Mouse (Mus musculus) forebrain, embryonic 15.5 days (tissue): ENCODE measurements around the gene Gins3. TPM values are rescaled to one million over a fixed set of nuclear protein-coding genes. Genes with fewer than 3 reads are reported as not detected.
A peak's percentile ranks its signal among the peaks of the same experiment; 100 is the strongest.

ENCODE experiments used
- ATAC-seq: fragments of 200-750 bp; cut with Nextera tagmentation; replicated peaks from 2 replicates; pipeline ENCODE4 v1.8.0; 2017; ENCODE audit warnings: mild to moderate bottlenecking, moderate TSS enrichment, moderate library complexity
- H3K27ac ChIP-seq: fragments of 300-500 bp; sonication (generic); replicated peaks from 2 replicates; pipeline ENCODE4 v1.5.1; 2015; ENCODE audit warnings: mild to moderate bottlenecking, inconsistent platforms
- H3K27me3 ChIP-seq: fragments of 300-500 bp; sonication (generic); 2 replicates; pipeline ENCODE4 v1.6.1; 2015; ENCODE audit warnings: inconsistent platforms
- H3K36me3 ChIP-seq: fragments of 300-500 bp; sonication (generic); 2 replicates; pipeline ENCODE4 v1.6.1; 2015; ENCODE audit warnings: mild to moderate bottlenecking, inconsistent platforms
- H3K4me1 ChIP-seq: fragments of 300-500 bp; sonication (generic); 2 replicates; pipeline ENCODE4 v1.6.1; 2015; ENCODE audit warnings: inconsistent platforms
- H3K4me2 ChIP-seq: fragments of 300-500 bp; sonication (generic); replicated peaks from 2 replicates; pipeline ENCODE4 v1.6.1; 2015; ENCODE audit warnings: mild to moderate bottlenecking, inconsistent platforms
- H3K4me3 ChIP-seq: fragments of 300-500 bp; sonication (generic); 2 replicates; pipeline ENCODE4 v1.5.1; 2015; ENCODE audit warnings: mild to moderate bottlenecking, inconsistent platforms
- H3K9ac ChIP-seq: fragments of 300-500 bp; sonication (generic); replicated peaks from 2 replicates; pipeline ENCODE4 v1.6.1; 2015; ENCODE audit warnings: mild to moderate bottlenecking, inconsistent platforms
- H3K9me3 ChIP-seq: fragments of 300-500 bp; sonication (generic); 2 replicates; pipeline ENCODE4 v1.6.1; 2016; ENCODE audit warnings: inconsistent platforms
- WGBS: fragments of 180-500 bp; shearing (Covaris S2); methylation state at CpG from one replicate; pipeline ENCODE4 v1.1.7; 2015; ENCODE audit warnings: mixed read lengths; 5-methylcytosine and 5-hydroxymethylcytosine counted together
- polyA plus RNA-seq: library from polyadenylated mRNA; unstranded; fragments of >200 nt; fragmentation: Nextera tagmentation; extraction: Ambion mirVana; gene quantifications from 2 replicates; pipeline ENCODE4 v1.2.1, GENCODE M21; 2015

Gene Gins3
- polyA plus RNA-seq, 1 experiment from 2014 or later, result 10.6 TPM

DNA sequence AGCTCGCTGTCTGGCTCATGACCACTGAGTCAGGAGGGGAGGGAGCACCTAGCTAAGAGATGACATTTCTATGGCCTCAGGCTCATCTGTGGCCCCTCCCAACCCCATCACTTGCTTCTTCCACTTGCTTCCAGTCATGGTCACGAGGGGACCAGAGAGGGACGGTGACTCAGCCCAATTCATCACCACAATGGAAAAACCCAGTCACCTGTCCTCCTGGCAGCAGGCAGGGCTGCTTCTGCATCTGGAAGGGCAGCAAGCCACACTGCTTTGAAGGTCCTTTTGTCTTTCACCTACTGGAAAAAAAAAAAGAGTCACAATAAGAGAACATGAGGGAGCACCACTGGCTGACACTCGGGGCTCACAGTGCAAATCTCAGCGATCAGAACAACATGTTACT, 39.6 kb downstream of the Gins3 start:
- Histone ChIP-seq H3K9ac (no peak overlapping the region), H3K27ac (no peak overlapping the region), H3K4me2 (no peak overlapping the region), H3K27me3 (peaks cover 6% of the 10 kb centered on the region; the same call in 1 of the 2 replicates), H3K9me3 (no peaks in the 10 kb centered on the region), H3K36me3 (no peaks in the 10 kb centered on the region), H3K4me3 (no peak overlapping the region), H3K4me1 (peaks cover 9% of the 10 kb centered on the region; the same call in 1 of the 2 replicates)
- ATAC-seq, result no peak
- WGBS, result 73% methylated on average over 5 of the region's 5 CpGs

DNA sequence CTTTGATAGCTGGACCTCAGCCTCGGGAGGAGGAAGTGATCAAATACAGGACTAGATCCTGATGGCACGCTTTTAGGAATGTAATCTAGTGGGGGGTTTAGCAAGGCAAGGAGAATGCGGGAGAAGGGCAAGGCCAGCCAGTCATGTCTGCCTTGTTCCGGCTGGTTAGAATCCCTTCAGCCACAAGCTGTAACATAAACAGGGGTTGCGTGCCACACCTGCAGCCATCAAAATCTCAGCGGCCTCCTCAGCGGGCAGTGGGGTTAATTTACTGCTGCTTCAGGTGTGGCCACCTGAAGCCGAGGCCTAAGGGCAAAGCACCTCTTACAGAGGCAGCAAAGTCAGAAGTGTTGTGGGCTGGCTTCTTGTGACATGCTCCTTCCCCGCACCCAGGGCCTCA, 43.4 kb downstream of the Gins3 start, which contains the start of gene Ndrg4:
TSS of gene Ndrg4 (plus strand) at position 350 of the 400 bp plus-strand sequence.
- 55% methylated on average over 9 of the region's 9 CpGs for WGBS
- Histone ChIP-seq H3K27ac (peak within 1 kb of the TSS; percentile 69), H3K9ac (peak within 1 kb of the TSS; percentile 74), H3K4me1 (peaks cover 22% of the 10 kb centered on the region), H3K4me2 (peak within 1 kb of the TSS; percentile 86), H3K27me3 (peaks cover 6% of the 10 kb centered on the region; the same call in 1 of the 2 replicates), H3K36me3 (no peaks in the 10 kb centered on the region), H3K4me3 (peak within 1 kb of the TSS; percentile 89), H3K9me3 (no peaks in the 10 kb centered on the region)
- no peak for ATAC-seq

DNA sequence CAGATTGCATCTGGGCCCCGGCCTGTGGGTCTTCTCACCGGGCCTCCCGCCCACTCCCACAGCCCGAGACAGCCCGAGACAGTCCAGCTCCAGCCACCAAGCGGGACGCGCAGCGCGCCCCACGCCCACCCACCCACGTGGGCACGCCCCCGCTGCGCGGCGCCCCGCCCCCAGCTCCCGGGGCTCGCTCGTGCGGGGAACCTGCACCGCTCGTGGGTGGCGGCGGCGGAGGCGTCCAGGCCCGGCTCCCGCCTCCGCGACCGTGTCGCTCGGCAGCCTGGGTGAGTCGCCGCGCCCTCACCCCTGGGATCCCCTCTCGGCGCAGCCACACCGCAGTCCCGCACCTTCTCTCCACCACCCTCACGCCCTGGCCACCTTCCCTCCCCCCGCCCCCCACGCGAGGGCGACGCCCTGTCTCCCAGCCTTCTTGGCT, 44.4 kb downstream of the Gins3 start:
- peak overlapping the region; percentile 86 for H3K4me2 ChIP-seq
- H3K9ac ChIP-seq, result peak overlapping the region; percentile 74
- WGBS, result 1% methylated on average over 37 of the region's 48 CpGs
- peak; percentile 55 for ATAC-seq
- H3K36me3 ChIP-seq, result no peaks in the 10 kb centered on the region
- H3K27me3 ChIP-seq, result peaks cover 6% of the 10 kb centered on the region; the same call in 1 of the 2 replicates
- peak overlapping the region; percentile 69 for H3K27ac ChIP-seq
- no peaks in the 10 kb centered on the region for H3K9me3 ChIP-seq
- H3K4me3 ChIP-seq, result peak overlapping the region; percentile 89
- peaks cover 22% of the 10 kb centered on the region for H3K4me1 ChIP-seq

DNA sequence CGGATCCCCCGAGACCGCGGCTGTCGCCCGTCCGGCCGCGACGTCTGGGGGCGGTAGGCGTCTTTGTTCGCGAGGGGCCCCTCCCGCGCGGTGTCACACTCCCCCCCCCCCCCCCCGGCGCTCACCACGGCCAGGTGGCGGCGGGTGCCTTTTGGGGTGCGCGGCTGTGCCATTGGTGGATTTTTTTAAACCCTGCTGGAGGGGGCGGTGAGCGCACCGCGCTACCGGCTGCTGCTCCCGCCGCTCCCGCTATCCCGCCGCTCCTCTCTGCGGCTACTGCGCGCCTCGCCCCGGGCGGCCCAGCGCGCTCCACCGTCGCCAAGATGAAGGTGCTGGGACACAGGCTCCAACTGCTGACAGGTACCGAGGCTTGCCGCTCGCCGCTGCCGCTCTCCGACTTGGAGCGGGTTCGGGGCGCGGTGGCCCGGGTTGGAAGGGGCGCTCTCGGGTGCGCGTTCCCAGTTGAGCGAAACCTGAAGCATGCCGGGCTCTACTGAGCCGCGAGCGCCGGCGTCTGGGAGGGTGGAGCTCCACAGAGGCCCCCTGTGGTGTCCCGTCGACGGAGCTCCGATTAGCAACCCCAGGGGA, 44.9 kb downstream of the Gins3 start:
- Histone ChIP-seq H3K36me3 (no peaks in the 10 kb centered on the region), H3K4me1 (peaks cover 22% of the 10 kb centered on the region), H3K9ac (peak overlapping the region; percentile 74), H3K27ac (peak overlapping the region; percentile 69), H3K4me2 (peak overlapping the region; percentile 86), H3K4me3 (peak overlapping the region; percentile 89), H3K9me3 (no peaks in the 10 kb centered on the region), H3K27me3 (peaks cover 6% of the 10 kb centered on the region; the same call in 1 of the 2 replicates)
- peak; percentile 70 for ATAC-seq
- under 1% methylated on average over 64 of the region's 70 CpGs for WGBS

- peak; percentile 61 for ATAC-seq
- no peaks in the 10 kb centered on the region for H3K27me3 ChIP-seq
- no peaks in the 10 kb centered on the region for H3K9me3 ChIP-seq
- H3K4me1 ChIP-seq, result peaks cover 8% of the 10 kb centered on the region
- H3K9ac ChIP-seq, result no peak overlapping the region
- H3K4me2 ChIP-seq, result no peak overlapping the region
- no peak overlapping the region for H3K4me3 ChIP-seq
- no peak overlapping the region for H3K27ac ChIP-seq
- 46% methylated on average over 10 of the region's 10 CpGs for WGBS
- H3K36me3 ChIP-seq, result no peaks in the 10 kb centered on the region
Measured at GRCm38 (mm10) chr8:95688073-95688672, 54.9 kb downstream of the Gins3 start.

GRCm38 (mm10) chr8:95690929-95691541, 57.8 kb downstream of the Gins3 start:
- no peak overlapping the region for H3K27ac ChIP-seq
- no peak overlapping the region for H3K9ac ChIP-seq
- peaks cover 19% of the 10 kb centered on the region for H3K4me1 ChIP-seq
- H3K36me3 ChIP-seq, result no peaks in the 10 kb centered on the region
- H3K4me3 ChIP-seq, result no peak overlapping the region
- no peaks in the 10 kb centered on the region for H3K9me3 ChIP-seq
- ATAC-seq, result no peak
- no peaks in the 10 kb centered on the region for H3K27me3 ChIP-seq
- no peak overlapping the region for H3K4me2 ChIP-seq
- WGBS, result 83% methylated on average over 13 of the region's 13 CpGs

DNA sequence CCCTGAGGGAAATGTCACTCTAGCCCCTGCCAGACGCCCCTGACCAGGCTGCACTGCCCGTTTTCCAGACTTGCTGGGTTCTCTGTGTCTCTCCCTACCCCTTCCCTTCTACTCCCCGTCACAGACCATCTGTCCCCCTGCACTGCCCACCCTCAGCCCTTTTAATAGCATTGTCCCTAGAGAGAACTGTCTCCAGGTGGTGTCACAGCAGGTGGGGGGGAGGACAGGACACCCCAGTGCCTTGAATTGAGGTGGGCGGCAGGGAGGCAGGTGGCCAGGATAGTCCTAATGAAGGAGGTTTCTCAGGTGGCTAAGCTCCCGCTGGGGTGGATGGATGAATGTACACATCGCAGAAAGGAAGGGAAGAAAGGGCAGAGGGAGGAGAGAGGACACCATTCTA, 61.4 kb downstream of the Gins3 start:
- 9% methylated on average over 6 of the region's 6 CpGs for WGBS
- no peak for ATAC-seq
- Histone ChIP-seq H3K9me3 (no peaks in the 10 kb centered on the region), H3K27me3 (peaks cover 4% of the 10 kb centered on the region; the same call in 1 of the 2 replicates), H3K27ac (no peak overlapping the region), H3K4me2 (no peak overlapping the region), H3K4me3 (no peak overlapping the region), H3K9ac (no peak overlapping the region), H3K4me1 (peaks cover 19% of the 10 kb centered on the region), H3K36me3 (no peaks in the 10 kb centered on the region)

Other genes starting within 250 kb of the Gins3 start
- 131 and 141 TPM in 2 replicates for gene Cfap20, start 198.6 kb upstream of the Gins3 start, polyA plus RNA-seq
- 9.8 and 10.6 TPM in 2 replicates for gene Csnk2a2, start 143.4 kb upstream of the Gins3 start, polyA plus RNA-seq
- 0.95 and 2.0 TPM in 2 replicates for gene Ccdc113, start 99.4 kb upstream of the Gins3 start, polyA plus RNA-seq
- gene Prss54, start 57.1 kb upstream of the Gins3 start, polyA plus RNA-seq, result not detected in 2 replicates
- 200 and 204 TPM in 2 replicates for gene Ndrg4, start 43.5 kb downstream of the Gins3 start, polyA plus RNA-seq
- 26.1 and 28.8 TPM in 2 replicates for gene Setd6, start 82.4 kb downstream of the Gins3 start, polyA plus RNA-seq
- 51.7 and 52.7 TPM in 2 replicates for gene Cnot1, start 174.0 kb downstream of the Gins3 start, polyA plus RNA-seq
- 258 and 266 TPM in 2 replicates for gene Sap18b, start 191.9 kb downstream of the Gins3 start, polyA plus RNA-seq
- 28.5 and 28.9 TPM in 2 replicates for gene Slc38a7, start 220.1 kb downstream of the Gins3 start, polyA plus RNA-seq